Mouse (Mus musculus): ENCODE results near the gene Bard1. TPM values are rescaled to one million over a fixed set of nuclear protein-coding genes. Genes with fewer than 3 reads are reported as not detected.

Bard1 gene
- polyA plus RNA-seq (2012; rRNA removed): 0.35 and 0.56 TPM in 2 replicates

DNA sequence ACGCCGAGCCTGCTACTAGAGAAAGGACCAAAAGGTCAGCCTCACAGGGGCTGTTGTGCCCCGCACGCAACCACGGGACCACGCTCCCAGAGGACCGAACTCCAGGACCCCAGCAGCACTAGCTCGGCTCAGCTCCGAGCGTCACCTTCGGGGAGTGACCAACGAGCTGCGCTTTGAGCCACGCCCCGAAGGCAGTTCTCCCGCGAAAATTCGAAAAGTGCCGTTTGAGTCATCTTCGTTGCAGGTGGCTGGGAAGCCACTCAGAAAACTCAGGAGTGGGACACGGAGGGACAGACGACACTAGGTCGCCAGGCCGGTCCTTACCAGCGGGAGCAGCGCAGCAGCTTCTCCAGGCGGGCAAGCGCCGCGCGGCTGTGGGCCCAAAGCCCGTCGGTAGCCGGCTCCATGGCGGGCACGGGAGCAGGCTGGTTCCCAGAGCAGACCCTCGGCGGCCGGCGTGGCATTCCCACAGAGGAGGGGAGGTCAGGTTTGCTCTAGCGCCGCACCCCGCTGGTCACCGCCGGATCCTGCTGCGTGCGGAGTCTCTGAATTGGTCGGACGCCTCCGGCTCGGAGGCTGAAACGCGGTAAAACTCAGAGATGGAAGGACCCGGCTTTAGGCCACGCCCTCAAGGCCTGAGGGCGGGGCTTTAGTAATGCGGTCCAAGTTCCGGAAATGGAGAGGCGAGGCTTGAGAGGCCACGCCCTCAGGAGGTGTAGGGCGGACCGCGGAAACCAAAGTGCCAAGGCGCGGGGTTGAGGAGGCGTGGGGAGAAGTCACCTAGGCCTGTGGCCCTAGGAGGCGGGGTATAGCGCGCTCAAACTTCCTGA is at the start of gene Bard1:
TSS of gene Bard1 (minus strand) at position 803 of the 830 bp plus-strand sequence.
- DNase-seq (ENCODE audit: low read depth): peak; percentile 75

DNA sequence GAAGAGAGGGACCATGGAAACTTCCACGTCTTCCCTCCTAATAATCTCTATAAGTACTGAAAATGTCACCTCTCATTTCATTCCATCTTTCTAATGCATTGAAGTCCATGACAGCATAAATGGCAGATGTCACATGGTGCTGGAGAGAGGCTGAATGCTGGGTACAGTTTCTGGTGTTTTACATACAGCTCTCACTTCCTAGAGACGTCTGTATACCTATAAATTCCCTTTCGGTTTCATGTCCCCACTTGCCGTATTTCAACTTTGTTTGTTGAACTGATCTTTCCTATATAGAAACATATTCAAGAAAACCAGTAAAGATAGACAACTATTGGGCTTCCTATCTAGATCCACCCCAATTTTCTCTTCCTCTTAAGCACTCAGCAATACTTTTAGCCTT is 24.2 kb upstream of the Bard1 start:
- no peak for DNase-seq (ENCODE audit: low read depth)

DNA sequence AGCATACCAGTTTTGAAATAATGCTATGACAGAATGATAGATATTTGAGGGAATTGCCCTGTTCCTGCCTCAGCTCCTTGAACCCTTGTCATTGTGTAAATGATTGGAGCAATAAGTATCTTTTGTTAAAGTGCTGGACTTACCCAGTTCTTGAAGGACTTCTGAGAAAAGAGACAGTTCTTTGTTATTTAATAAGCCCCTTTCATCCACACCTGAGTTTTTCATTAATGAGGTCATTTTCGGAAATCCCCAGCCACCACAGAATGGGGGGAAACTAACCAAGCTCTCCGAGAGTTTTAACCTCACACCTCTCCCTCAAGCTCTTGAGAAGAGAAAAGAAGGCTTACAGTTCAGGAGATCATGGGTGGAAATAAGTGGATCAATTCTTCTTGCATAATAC is 15.6 kb upstream of the Bard1 start:
- DNase-seq (ENCODE audit: low read depth): no peak

DNA sequence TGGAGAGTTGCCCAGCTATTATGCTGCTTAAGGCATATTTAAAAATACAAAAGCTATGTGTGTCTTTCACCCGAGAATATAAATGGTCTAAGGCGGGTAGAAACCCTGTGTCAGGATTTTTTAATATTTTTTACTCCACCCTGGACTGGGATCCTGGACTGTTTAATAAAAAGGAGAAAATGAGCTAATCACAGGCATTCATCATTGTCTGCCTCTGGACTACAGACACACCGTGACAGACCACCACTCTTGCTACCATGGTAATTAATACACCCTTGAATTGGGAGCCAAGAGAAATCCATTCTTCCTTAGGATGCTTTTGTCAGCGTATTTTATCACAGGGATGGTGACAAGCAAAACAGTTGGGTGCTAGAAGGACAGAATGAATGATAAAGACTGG is 14.3 kb upstream of the Bard1 start:
- DNase-seq (ENCODE audit: low read depth): no peak

DNA sequence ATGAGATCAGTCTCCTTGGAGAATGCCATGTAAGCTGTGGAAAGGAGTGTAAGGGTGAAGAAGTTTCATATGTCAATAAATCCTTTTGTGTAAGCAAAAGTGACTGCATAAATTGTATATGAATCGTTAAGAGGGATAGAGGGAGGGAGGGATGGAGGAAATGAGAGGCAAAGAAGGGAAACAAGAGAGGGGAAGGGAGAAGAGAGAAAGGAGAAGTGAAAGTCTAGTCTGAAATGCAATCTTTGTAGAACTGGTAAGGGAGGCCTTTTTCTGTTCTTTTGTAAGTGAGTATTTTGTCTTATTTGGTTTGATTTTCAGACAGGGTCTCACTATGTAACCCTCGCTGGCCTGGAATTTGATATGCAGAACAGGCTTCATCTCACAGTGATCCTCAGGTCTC is 12.8 kb upstream of the Bard1 start:
- DNase-seq (ENCODE audit: low read depth): no peak

GRCm38 (mm10) chr1:71109858-71110257 is 6.9 kb upstream of the Bard1 start:
- no peak for DNase-seq (ENCODE audit: low read depth)

DNA sequence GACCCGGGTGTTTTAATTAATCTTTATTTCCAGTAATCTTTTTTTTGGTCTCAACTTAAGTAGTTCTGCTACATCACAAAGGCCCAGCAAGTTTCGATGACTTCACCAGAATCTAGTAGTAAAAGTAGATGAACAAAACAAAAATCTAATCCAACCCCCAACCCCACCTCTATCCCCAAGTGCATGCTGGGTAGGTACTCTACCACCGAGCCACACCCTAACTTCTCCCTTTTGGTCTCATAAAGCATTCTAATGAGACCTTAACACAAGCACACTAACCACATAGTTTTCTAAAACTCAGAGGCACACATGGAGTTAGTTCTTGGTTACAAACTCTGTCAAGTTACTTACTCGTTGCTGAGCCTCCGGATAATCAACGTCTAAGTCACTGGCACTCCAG is 3.2 kb upstream of the Bard1 start:
- DNase-seq (ENCODE audit: low read depth): no peak

DNA sequence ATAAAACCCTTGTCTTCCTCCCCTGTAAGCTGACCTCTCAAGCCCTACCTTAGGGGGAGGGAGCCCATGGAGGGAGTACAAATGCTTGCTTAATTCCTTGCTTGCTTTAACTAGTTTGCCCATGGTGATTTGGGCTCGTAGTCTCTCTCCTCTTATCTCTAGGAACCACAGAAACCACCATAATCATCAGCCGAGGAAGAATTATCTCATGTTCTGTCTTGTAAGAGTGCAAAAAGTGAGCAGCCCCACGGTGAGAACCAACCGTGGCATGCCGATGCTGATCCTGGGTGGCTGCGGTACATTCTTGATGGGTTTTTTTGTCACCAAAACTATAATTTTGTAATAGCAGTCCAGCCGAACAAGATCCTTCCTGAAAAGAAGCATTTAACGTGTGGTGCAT is 2.8 kb upstream of the Bard1 start:
- DNase-seq (ENCODE audit: low read depth): no peak

DNA sequence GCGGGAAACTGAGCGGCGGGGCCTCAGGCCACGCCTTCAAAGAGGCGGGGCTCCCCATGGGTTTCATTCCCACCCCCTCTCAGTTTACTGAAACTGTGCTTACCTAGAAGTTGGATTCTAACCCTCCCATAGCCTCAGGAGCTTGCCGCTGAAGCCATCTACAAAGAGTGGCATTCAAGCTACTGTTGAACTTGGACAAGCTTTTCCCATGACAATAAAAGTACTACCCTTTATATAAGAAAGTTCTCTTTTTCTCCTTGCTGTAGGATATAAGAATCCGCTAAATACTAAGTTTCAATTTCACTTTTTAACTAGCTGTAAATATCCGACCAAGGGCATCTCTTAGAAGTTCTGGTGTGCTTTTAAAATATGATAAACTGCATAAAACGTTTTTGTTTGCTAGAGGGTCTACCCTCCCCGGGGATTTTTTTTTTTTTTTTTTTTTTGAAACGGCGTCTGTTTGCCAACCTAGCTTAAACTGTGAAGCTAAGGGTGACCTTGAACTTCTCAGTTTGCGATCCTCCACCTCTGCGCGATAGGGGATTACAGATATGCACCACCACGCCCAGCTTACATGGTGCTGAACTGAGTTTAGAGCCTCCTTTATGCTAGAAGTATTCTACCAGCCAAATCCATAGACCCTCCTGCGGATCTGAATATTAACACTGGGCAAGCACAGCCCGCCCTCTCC is 373 bp upstream of the Bard1 start:
- no peak for DNase-seq (ENCODE audit: low read depth)

- DNase-seq (ENCODE audit: low read depth): no peak
Observed at GRCm38 (mm10) chr1:71101369-71101970, 1.5 kb downstream of the Bard1 start.

- no peak for DNase-seq (ENCODE audit: low read depth)
Observed at GRCm38 (mm10) chr1:71100591-71101368, 2.2 kb downstream of the Bard1 start.

DNA sequence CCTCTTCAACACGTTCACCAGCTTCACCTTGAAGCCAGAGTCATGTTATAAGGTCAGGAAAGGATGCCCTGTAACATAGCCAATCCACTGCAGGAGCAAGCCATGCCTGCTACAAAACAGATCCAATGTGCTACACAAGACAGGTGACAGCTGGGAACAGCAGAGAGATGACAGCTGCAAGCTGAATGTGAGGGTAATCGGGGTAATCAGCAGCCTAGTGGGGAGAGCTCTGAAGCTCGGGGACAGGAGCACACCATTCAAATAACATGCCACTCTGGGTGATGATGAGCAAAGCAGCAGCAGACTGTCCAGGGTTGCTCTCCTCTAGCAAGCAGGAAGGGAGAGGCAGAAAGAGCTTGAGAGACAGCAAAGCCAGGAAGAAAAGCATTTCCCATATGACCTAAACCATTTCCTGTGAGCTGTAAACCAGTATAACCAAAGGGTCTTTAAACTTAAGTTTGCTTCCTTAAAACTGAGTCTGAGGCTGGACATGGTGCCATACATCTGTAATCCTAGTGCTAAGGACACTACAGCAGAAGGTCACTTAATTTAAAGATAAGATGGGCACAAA is 2.9 kb downstream of the Bard1 start:
- DNase-seq (ENCODE audit: low read depth): no peak

DNA sequence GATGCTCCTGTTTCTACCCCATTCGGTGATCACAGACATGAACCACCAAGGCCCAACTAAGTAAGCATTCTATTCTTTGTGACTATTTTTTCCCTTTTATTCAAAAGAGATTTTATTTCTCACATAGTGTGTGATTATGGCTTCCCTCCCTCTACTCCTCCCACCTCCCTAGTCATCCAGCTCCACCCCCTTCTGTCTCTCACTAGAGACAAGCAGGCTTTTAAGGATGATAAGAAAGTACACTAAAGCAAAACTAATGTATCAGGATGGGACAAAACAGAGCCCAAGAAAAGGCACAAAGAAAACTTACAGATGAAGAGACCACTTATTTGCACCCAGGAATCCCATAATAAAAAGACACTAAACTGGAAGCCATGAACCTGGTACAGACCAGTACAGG is 6.9 kb downstream of the Bard1 start:
- DNase-seq (ENCODE audit: low read depth): no peak

GRCm38 (mm10) chr1:71095211-71095805 is 7.6 kb downstream of the Bard1 start:
- no peak for DNase-seq (ENCODE audit: low read depth)

DNA sequence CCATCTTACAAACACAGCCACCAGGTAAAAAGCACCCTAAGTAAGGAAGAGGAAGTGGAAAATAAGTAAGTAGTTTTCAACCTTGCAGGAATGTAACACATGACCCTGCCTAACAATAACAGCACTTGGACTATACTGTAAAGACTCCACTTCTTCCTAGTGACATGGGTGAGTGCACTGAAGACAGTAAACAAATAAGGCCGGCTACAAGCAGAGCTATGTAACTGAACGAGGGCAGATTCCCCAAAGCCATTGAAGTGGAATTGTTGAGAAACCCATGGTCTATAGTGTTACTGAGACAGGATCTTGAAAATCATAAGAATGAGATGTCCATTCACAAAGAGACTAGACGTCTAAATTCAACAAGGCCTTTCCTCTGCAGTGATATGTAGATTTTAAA is 27.3 kb downstream of the Bard1 start:
- no peak for DNase-seq (ENCODE audit: low read depth)

DNA sequence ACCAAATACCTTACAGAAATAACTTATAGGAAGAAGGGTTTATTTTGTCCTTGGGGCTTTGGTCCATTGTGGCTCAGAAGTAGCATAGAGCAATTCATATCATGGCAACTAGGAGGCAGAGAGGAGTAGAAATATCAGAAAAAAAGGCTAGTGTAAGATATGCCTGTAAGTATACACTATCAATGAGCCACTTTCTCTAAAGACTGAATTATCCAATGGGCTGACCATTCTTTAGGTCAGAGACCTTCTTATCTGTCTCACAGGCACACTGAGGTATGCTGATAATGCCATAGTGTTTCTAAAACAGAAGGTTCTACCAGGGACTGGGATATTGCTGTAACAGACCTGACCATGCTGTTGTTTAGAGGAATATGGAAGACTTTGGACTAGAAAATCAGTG is 32.2 kb downstream of the Bard1 start:
- DNase-seq (ENCODE audit: low read depth): no peak

DNA sequence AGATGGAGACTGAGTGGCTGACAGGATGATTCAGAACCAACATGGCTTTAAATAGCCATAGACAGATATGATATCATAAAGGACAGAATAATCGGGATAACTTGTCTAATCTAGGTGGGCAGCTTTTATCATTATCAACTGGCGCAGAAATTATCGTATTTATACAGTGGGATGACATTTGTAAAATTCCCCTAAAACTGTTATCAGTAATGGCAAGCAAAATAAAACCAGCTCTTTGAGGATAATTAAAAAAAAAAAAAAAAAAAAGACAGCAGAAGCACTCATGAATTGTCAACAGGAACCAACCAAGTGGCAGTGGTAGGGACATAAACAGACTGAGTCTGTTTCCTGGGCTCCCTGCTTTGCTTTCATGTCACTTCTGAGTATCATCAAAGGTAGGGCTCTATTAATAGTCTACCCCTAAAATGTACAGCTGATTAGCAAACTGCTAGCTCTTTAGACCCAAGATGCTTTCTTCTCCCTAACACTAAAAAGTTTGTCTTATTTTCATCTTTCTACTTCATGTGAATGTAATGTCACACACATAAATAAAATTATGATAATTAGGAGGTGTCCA is 34.1 kb downstream of the Bard1 start:
- no peak for DNase-seq (ENCODE audit: low read depth)

GRCm38 (mm10) chr1:71063885-71064492 is 39.0 kb downstream of the Bard1 start:
- no peak for DNase-seq (ENCODE audit: low read depth)

GRCm38 (mm10) chr1:71056143-71056542 is 46.8 kb downstream of the Bard1 start:
- DNase-seq (ENCODE audit: low read depth): no peak

DNA sequence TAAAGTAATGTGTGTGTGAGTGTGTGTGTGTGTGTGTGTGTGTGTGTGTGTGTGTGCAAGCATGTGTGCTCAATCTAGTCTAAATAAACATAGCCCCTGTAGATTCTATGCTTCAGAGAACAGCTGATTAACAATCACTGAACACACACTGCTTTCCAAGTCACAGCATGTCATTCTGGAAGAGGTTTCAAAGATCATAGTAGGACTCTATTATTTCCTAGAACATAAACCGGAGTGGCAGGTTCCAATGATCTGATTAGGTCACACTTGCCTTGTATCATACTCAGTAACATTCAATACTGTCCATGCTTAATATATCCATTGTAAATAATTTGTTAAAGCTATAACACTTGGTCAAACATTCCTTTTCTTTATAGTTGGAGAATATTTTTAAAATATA is 47.5 kb downstream of the Bard1 start:
- DNase-seq (ENCODE audit: low read depth): peak; percentile 10

GRCm38 (mm10) chr1:71052756-71053155 is 50.2 kb downstream of the Bard1 start:
- DNase-seq (ENCODE audit: low read depth): no peak

Measured in gonadal fat pad, adult 2 months (tissue).